Comparison of ENCODE assay signal across 27 mouse cellular contexts in genomic region chr6:98855958-98856357, GRCm38 (mm10).
"Had no signal": no experiment of that assay in that cellular context is flagged by ENCODE, and none has a peak within 500 bp of the region (broad histone marks: within the 10 kb centered on the region; RNA-seq: fewer than 3 reads in every experiment).

No protein-coding gene starts in this region.

- H3K36me3 ChIP-seq: limb, embryonic 10.5 days; limb, embryonic 12.5 days; limb, embryonic 13.5 days; limb, embryonic 15.5 days; liver, embryonic 12.5 days; liver, embryonic 13.5 days; liver, embryonic 15.5 days; lung, embryonic 15.5 days; midbrain, embryonic 10.5 days; midbrain, embryonic 12.5 days; midbrain, embryonic 13.5 days; midbrain, embryonic 15.5 days had no signal

- DNase-seq: left cerebral cortex, postnatal 4 days; liver; liver, embryonic 13.5 days; liver, postnatal 0 days; lung, adult 18-20 months; lung, adult 2 months; lung, embryonic 14.5 days; lung, postnatal 10 days; lung, postnatal 14 days; lung, postnatal 36 days; lung, postnatal 4 days; midbrain, embryonic 14.5 days had no signal

- H3K4me3 ChIP-seq: left cerebral cortex, adult 2 months; limb, embryonic 10.5 days; limb, embryonic 12.5 days; limb, embryonic 13.5 days; limb, embryonic 15.5 days; liver, embryonic 12.5 days; liver, embryonic 13.5 days; liver, embryonic 15.5 days; lung, embryonic 15.5 days; megakaryocyte, embryonic 14.5 days; midbrain, embryonic 10.5 days; midbrain, embryonic 12.5 days; midbrain, embryonic 13.5 days; midbrain, embryonic 15.5 days had no signal

- H3K27me3 ChIP-seq: limb, embryonic 12.5 days; limb, embryonic 13.5 days; limb, embryonic 15.5 days; liver, embryonic 12.5 days; liver, embryonic 13.5 days; liver, embryonic 15.5 days; lung, embryonic 15.5 days; megakaryocyte, embryonic 14.5 days; midbrain, embryonic 12.5 days; midbrain, embryonic 13.5 days; midbrain, embryonic 15.5 days had no signal

- H3K4me2 ChIP-seq: limb, embryonic 12.5 days; limb, embryonic 13.5 days; limb, embryonic 15.5 days; liver, embryonic 11.5 days; liver, embryonic 12.5 days; liver, embryonic 13.5 days; liver, embryonic 15.5 days; lung, embryonic 14.5 days; lung, embryonic 15.5 days; midbrain, embryonic 11.5 days; midbrain, embryonic 12.5 days; midbrain, embryonic 13.5 days; midbrain, embryonic 15.5 days had no signal
